Mouse (Mus musculus) spleen, postnatal 10 days (tissue): ENCODE data around the gene Pi4kb.
"Not testable (repeated sequence)": the region's sequence is repeated elsewhere in the genome, so short reads cannot be mapped to it uniquely, and the experiment has no call there.

ENCODE experiments used
- DNase-seq, 2 experiments: peaks; one replicate each; pipeline ENCODE4 v3.0.0; 2021 to 2022; ENCODE audit warnings: low spot score in 2 of 2

Pi4kb gene

GRCm38 (mm10) chr3:95015337-95015872 lies 40.9 kb downstream of the Pi4kb start, which contains the start of gene Zfp687:
Gene Zfp687 (minus strand): TSS chr3:95015448.
- DNase-seq, result peak; percentile 99 to 100

GRCm38 (mm10) chr3:95015891-95016531 lies 41.5 kb downstream of the Pi4kb start:
- peak; percentile 91 to 92 for DNase-seq

- no peak for DNase-seq
These were observed 42.1 kb downstream of the Pi4kb start for GRCm38 (mm10) chr3:95016532-95017056.

GRCm38 (mm10) chr3:95018741-95019140 lies 44.2 kb downstream of the Pi4kb start:
- no peak for DNase-seq

DNA sequence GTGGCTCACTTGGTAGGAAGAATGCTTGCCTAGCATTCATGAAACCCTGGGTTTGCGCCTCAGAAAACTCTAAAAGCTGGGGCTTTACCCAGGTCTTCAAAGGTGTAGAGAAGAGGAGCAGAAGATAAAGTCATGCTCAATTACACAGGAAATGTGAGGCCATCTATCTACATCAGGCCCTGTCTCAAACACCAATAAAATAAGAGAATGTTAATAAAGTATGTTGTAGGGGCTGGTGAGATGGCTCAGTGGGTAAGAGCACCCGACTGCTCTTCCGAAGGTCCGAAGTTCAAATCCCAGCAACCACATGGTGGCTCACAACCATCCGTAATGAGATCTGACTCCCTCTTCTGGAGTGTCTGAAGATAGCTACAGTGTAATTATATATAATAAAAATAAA lies 46.4 kb downstream of the Pi4kb start:
- not testable (repeated sequence) for DNase-seq

GRCm38 (mm10) chr3:95024551-95024950 lies 50.0 kb downstream of the Pi4kb start:
- DNase-seq, result no peak

GRCm38 (mm10) chr3:95025202-95025601 lies 50.7 kb downstream of the Pi4kb start:
- no peak for DNase-seq

DNA sequence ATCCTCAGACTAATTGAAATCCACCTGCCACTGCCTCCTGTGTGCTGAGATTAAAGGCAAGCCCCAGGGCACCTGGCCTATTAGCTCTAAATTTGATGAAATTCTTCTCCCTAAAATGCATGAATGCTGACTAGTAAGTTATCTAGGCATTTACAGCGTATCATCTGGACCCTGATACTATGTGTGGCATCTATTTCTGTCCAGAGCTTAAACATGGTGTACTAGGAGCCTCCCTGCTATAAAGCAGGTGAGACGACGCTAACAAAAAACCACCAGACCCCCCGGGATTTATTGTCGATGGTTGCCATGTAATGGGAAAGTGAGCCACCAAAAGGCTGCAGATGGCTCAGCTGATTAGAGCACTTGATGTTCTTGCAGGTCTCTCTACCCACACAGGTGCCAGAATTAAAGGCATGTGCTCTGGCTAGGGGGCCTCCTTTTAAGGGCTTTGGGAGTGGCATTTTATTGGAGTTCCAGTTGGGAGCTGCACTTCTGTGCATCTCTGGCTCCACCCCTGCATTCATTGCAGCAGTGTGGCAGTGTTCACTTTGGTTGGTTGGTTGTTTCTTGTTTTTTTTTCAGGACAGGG lies 52.6 kb downstream of the Pi4kb start:
- no peak for DNase-seq

DNA sequence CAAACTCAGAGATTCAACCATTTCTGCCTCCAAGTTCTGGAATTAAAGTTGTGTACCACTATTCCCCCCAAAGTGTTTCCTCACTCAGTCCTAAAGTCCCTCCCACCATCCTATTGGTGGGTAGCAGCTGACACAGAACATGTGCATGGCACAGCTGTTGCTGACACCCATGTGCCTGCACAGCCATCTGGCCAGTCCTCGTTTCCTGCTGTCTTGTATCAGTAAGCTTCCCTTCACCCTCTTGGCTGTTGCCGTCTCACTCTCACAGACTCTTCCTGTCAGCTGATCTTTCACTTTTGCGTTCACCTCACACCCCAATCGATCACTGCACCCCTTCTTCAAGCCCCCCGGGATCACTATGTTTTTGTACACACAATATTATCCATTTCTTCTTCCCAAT lies 53.2 kb downstream of the Pi4kb start:
- peak in 1 of 2 experiments; percentile 42 for DNase-seq

DNA sequence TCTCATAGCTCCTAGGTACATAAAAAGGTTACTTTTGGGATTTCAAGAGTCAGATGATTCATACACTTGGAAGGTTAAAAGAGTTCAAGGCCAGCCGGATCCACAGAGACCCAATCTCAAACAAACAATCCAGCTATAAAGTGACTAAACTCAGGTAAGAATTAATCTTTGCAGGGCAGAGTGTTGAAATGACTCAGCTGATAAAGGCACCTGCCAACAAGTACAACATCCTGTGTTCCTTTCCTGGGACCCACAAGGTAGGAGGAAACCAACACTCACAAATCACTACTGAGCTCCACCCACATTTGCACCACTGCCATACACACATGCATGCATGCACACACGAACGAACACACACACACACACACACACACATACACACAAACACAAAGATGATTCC lies 54.1 kb downstream of the Pi4kb start:
- no peak for DNase-seq

DNA sequence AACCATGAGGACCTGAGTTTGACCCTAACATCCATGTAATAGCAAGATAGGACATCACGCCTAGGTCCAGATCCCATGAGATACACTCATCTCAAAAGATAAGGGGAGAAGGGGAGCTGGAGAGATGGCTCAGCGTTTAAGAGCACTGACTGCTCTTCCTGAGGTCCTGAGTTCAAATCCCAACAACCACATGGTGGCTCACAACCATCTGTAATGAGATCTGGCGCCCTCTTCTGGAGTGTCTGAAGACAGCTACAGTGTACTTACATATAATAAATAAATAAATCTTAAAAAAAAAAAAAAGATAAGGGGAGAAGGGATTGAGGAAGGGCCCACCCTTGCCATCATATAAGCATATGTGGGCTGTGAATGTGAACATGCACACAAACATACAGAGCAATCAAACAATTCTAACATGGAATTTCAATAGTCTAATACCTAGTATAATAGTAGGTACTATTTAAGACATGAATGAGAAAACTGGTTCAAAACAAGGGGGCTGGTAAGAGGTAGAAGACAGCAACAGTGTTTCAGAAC lies 54.8 kb downstream of the Pi4kb start:
- not testable (repeated sequence) for DNase-seq

DNA sequence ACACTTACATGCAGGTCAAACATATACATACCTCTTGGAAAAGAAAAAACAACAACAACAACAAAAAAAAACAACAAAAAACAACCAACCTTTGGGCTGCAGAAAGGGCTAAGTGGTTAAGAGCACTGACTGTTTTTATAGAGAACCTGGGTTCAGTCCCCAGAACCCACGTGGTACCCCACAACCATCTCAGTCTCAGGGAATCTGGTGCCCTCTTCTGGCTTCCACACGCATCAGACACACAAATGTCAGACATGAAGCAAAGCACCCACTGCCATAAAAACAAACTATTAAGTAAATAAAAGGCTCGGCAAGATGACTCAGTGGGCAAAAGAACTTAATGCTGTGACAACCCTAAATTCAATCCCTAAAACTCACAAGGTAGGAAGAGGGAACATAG lies 55.4 kb downstream of the Pi4kb start:
- DNase-seq, result no peak

DNA sequence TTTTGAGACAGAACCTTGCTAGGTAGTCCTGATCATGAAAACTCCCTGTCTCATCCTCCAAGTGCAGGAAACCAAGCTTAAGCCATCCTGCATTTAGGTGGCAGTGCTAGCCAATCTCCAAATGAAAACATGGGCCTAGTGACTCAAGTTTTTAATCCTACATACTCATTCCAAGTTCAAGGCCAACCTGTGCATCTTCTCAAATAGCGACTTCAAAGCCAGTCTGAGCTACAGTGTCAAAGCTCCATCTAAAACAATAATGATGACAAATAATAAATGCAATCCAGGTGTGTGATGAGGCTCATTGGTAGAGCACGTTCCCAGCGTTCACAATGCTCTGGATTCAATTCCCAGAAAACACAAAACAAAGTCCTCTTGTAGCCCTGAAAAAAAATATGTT lies 67.1 kb downstream of the Pi4kb start:
- no peak for DNase-seq

DNA sequence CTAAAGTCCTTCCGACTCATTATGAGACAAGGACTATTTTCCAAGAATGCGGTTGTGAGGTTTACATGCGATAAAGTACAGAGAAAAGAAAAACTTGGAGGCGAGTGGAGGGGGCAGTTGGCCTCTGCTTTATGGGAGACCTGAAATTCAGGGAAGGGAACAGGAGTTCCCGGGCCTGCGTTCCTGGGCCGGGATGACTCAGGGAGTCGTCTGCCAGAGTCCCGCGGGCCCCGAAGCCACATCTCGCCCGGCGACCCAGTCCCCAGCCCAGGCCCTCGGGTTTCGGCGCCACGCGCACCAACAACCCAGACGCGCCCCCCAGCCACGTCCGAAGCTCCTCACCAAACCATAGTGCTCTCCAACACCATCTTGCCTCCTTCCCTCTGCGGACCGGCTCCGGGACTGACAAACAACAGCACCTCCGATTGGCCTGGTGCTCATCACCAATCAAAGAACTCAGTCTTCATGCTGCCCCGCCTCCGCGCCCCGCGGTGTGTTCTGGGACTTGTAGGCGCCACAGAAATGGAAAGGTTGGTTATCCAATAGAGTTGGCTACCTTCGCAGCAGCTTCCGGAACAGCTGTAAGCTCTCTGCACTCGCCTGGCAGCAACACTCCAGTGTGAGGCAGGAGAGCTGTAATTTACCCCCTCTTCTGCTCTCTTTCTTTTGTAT lies 67.8 kb downstream of the Pi4kb start, which contains the start of gene Psmd4:
Gene Psmd4, minus strand, starts transcription at position 449 of the 672 bp plus-strand sequence.
- DNase-seq, result peak; percentile 93 to 98

GRCm38 (mm10) chr3:95042838-95043229 lies 68.3 kb downstream of the Pi4kb start:
- no peak for DNase-seq

- DNase-seq, result no peak
These were observed 68.7 kb downstream of the Pi4kb start for GRCm38 (mm10) chr3:95043251-95043650.

DNA sequence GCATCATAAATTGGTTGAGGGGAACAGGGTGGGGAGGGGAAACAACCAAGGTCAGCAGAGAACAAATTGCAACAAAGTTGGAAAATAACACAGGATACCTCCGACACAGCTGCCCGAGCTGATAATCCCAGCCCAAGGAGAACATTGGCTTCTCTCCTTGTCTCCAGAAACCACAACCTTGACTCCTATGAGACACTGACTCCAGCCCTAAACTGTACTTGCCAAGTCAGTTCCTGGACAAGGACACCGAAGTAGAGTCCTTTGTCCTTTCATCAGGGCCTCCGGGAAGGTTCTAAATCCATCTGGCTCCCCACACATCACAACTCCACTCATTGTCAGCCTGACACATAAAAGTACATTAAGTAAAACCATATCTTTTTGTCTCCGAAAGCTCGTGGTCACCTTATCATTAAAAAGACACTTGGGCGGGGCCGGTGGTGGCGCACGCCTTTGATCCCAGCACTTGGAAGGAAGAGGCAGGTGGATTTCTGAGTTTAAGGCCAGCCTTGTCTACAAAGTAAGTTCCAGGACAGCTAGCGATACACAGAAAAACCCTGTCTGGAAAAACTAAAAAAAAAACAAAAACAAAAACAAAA lies 72.0 kb downstream of the Pi4kb start:
- no peak for DNase-seq

- no peak for DNase-seq
These were observed 73.4 kb downstream of the Pi4kb start for GRCm38 (mm10) chr3:95047914-95048313.

- peak; percentile 33 to 71 for DNase-seq
These were observed 78.4 kb downstream of the Pi4kb start for GRCm38 (mm10) chr3:95052959-95053358.

GRCm38 (mm10) chr3:95053701-95054100 lies 79.2 kb downstream of the Pi4kb start:
- DNase-seq, result peak; percentile 23 to 57

DNA sequence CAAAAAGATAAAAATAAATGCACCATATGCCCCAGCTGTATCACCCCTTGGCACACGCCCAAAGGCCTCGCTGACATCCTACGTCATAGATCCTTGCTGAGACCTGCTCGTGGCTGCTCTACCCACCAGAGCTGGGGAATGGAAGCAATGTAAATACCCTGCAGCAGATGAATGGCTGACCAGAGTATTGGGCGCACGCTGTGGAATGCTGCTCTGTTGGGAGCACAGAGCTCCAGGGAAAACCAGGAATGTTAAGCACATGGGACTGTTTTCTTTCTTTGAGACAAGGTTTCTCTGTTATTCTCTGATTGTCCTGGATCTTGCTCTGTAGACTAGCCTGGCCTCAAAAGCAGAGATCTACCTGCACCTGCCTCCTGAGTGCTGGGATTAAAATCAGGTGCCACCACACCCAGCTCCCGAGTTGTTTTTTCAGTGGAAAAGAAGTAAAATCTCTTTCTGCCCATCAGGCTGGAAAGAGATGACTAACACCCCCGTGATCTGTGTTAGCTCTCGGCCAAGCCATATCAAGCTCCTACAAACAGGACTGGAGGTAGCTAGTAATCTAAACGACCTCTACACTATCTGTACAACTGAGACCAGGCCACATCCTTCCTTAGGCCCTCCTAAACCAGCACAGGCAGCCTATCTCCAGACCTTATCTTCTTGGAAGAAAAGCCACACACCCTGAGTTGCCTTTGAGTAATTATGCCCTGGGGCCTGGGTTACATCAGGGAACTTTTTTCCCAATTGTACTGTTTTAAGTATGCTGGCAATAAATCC lies 80.1 kb downstream of the Pi4kb start:
- peak in 1 of 2 experiments; percentile 60 for DNase-seq
